Mouse (Mus musculus) midbrain, postnatal 0 days (tissue): ENCODE measurements around the gene Tex2. TPM values are rescaled to one million over a fixed set of nuclear protein-coding genes. Genes with fewer than 3 reads are reported as not detected.

Source experiments
- ATAC-seq: fragments of 200-750 bp; cut with Nextera tagmentation; 2 replicates; pipeline ENCODE4 v1.8.0; 2017; ENCODE audit warnings: moderate number of reproducible peaks, mild to moderate bottlenecking, moderate TSS enrichment, moderate library complexity; ENCODE audit not compliant: low FRiP score
- DNase-seq: peaks from one replicate; pipeline ENCODE4 v3.0.0-alpha.2; 2015; ENCODE audit warnings: low spot score
- H3K27ac ChIP-seq: fragments of 300-500 bp; sonication (generic); 2 replicates; pipeline ENCODE4 v1.5.1; 2014; ENCODE audit warnings: low read depth, mild to moderate bottlenecking, low read length, mixed read lengths
- H3K27me3 ChIP-seq: fragments of 300-500 bp; sonication (generic); 2 replicates; pipeline ENCODE4 v1.6.1; 2014; ENCODE audit warnings: low read length, control low read depth, mixed read lengths; ENCODE audit not compliant: insufficient read depth
- H3K36me3 ChIP-seq: fragments of 300-500 bp; sonication (generic); 2 replicates; pipeline ENCODE4 v1.6.1; 2014; ENCODE audit warnings: low read length, control low read depth, mixed read lengths; ENCODE audit not compliant: insufficient read depth
- H3K4me1 ChIP-seq: fragments of 300-500 bp; sonication (generic); 2 replicates; pipeline ENCODE4 v1.6.1; 2014; ENCODE audit warnings: mild to moderate bottlenecking, control low read depth, antibody characterized with exemption, low read length, mixed read lengths; ENCODE audit not compliant: insufficient read depth
- H3K4me2 ChIP-seq: fragments of 300-500 bp; sonication (generic); 2 replicates; pipeline ENCODE4 v1.6.1; 2014; ENCODE audit warnings: low read depth, mild to moderate bottlenecking, low read length, mixed read lengths; ENCODE audit not compliant: poor library complexity, severe bottlenecking
- H3K4me3 ChIP-seq: fragments of 300-500 bp; sonication (generic); 2 replicates; pipeline ENCODE4 v1.5.1; 2014; ENCODE audit warnings: low read depth, mild to moderate bottlenecking, low read length, moderate library complexity
- H3K9ac ChIP-seq: fragments of 300-500 bp; sonication (generic); replicated peaks from 2 replicates; pipeline ENCODE4 v1.6.1; 2014; ENCODE audit warnings: mild to moderate bottlenecking, low read length, moderate library complexity, mixed read lengths; ENCODE audit not compliant: poor library complexity, severe bottlenecking
- H3K9me3 ChIP-seq: fragments of 300-500 bp; sonication (generic); 2 replicates; pipeline ENCODE4 v1.6.1; 2016; ENCODE audit warnings: low read length, control low read depth
- CTCF ChIP-seq: IDR thresholded peaks from 2 replicates; pipeline ENCODE4 v1.5.1; 2016; ENCODE audit warnings: antibody characterized with exemption, mild to moderate bottlenecking
- WGBS: fragments of 180-500 bp; shearing (Covaris S2); extraction: QIAGEN DNeasy Blood & Tissue Kit; methylation state at CpG from one replicate; pipeline ENCODE4 v1.1.7; 2014; 5-methylcytosine and 5-hydroxymethylcytosine counted together
- polyA plus RNA-seq: library from polyadenylated mRNA; unstranded; fragments of >200 nt; fragmentation: Nextera tagmentation; extraction: Ambion mirVana; gene quantifications from 2 replicates; pipeline ENCODE4 v1.2.1, GENCODE M21; 2015
- total RNA-seq: library from RNA; depleted of rRNA; stranded (reverse); fragments of >200 nt; gene quantifications from 2 replicates; pipeline ENCODE4 v1.2.3, GENCODE M21; 2014

Tex2 gene
- total and polyA plus RNA-seq, 2 experiments from 2014 or later: 36.3 to 69.5 TPM

DNA sequence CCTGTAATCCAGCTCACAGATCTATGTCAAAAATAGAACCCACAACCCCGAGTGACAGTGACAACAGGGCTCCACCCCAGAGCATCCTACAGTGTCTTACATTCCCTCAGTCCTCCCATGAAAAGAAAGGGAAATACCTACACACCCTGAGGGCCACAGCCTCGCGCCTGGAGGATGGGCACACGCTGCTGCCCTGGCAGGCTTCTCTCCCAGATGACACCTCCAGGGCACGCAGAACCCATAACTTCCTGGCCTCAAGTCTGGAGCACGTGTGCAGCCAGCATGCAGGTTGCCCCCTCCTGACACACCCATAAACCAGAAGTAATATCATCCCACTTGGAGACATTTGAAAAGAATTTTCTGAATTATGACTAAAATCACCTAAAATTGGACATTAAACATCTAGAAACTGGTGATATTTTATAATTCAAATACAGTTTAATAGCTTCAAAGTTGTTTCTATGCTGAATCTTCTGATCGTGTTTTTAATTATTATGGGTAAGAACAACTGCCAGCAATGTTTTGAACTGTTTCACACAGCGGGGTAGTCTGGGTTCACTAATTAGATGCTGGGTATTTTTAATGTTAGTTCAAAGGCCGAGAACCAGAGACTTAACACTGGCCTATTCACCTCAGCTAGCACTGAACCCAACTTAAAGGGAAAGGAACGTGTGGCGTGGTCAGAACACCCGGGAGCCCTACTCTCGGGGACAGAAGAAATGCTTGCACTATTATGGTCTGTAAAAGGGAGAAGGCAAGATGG is 72.5 kb downstream of the Tex2 start:
- TF ChIP-seq CTCF: no peak
- no peak overlapping the region for H3K4me2 ChIP-seq
- peaks cover 4% of the 10 kb centered on the region; the same call in 1 of the 2 replicates for H3K4me1 ChIP-seq
- WGBS: 73% methylated on average over 13 of the region's 13 CpGs
- H3K9ac ChIP-seq: no peak overlapping the region
- H3K36me3 ChIP-seq: peaks cover 16% of the 10 kb centered on the region
- no peak overlapping the region for H3K4me3 ChIP-seq
- H3K27ac ChIP-seq: no peak overlapping the region
- DNase-seq (no peak), ATAC-seq (no peak)
- H3K9me3 ChIP-seq: no peaks in the 10 kb centered on the region
- no peaks in the 10 kb centered on the region for H3K27me3 ChIP-seq

DNA sequence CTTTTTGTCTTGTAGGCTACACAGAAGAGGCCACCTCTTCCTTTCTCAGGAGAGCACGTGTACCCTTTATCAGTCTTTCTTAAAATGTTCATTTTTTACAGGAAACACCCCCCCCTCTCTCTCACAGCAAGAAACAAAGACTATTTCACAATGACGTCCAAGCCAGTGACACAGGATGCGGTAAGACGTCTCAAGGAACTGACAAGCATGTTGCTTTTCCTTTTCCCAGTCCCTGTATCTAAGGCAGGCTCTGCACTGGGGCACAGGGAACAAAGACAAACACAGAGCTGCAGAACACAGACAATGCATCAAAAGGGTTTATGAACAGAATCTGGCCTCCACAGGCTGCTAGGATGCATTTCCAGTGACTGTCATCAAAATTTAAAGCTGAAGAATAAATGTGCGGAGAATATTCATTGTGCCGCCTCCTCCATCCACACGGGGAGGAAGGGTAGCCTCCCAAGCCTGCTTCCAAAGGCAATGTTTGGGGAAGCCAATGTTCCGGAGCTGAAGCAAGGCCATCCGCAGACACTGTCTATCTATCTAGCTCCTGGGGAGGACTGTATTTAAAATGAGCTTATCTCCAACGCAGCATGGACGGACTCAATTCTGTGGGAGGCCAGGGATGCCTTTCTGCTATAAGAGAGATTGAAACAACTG is 76.8 kb downstream of the Tex2 start:
- no peak for TF ChIP-seq CTCF
- Histone ChIP-seq H3K4me3 (no peak overlapping the region), H3K9me3 (no peaks in the 10 kb centered on the region), H3K9ac (peak overlapping the region; percentile 42), H3K27ac (peak overlapping the region; percentile 70), H3K27me3 (no peaks in the 10 kb centered on the region), H3K4me2 (no peak overlapping the region), H3K36me3 (peaks cover 11% of the 10 kb centered on the region; the same call in 1 of the 2 replicates), H3K4me1 (peaks cover 4% of the 10 kb centered on the region; the same call in 1 of the 2 replicates)
- ATAC-seq (peak; percentile 66; the same call in 1 of the 2 replicates), DNase-seq (no peak)
- WGBS: 16% methylated on average over 11 of the region's 11 CpGs

DNA sequence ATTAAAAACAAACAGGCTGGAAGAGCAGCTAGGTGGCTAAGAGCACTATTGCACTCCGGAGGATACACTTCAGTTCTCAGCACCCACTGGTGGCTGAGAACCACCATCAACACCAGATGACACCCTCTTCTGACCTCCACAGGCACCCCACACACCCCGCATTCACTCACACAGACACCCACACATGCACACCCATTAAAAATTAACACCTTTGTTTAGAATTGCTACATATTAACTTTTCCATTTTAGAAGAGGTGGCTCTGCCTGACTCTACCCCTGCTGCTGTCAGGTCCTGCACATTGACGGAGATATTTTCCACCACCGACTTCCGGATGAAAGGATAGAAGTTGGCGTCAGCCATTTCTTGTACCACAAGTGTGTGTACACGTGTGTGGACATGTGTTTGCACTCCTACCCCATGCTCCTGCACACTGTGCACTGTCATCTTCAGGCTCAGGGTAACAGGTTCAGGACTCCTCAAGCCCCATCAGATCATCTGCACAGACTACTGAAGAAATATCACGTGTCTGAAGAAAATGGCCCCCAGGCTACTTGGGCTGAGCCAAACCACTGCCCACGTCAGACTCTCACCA is 77.5 kb downstream of the Tex2 start:
- Histone ChIP-seq H3K4me3 (no peak overlapping the region), H3K4me1 (peaks cover 4% of the 10 kb centered on the region; the same call in 1 of the 2 replicates), H3K27me3 (no peaks in the 10 kb centered on the region), H3K27ac (peak overlapping the region; percentile 70), H3K4me2 (no peak overlapping the region), H3K9me3 (no peaks in the 10 kb centered on the region), H3K9ac (no peak overlapping the region), H3K36me3 (peaks cover 12% of the 10 kb centered on the region; the same call in 1 of the 2 replicates)
- DNase-seq (no peak), ATAC-seq (peak; percentile 47; the same call in 1 of the 2 replicates)
- 84% methylated on average over 9 of the region's 9 CpGs for WGBS
- no peak for TF ChIP-seq CTCF

DNA sequence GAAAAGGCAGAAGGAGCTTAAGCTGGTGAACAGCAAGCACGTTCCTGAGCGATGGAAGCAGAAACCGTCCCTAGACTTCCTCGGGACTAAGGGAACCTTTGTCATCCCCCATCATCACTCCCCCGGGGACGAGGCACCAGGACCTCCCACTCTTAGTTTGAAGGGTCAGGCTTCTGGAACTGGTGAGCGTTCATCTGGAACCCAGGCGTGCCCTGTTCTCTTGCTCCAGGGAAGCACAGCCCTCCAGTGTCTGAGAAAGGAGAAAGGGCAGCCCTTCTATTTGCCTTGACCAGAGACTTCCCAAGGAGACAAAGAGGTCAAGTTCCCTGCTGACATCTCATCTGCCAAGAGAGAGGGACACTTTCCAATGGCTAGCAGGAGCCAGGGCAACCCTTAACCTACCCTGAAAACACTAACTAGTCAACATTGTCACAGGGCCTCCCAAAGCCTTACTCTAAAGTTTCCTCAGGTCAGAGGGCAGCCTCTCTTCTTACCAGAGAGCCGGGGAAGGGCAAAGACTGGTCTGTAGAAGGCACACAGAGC is 80.9 kb downstream of the Tex2 start:
- WGBS: 63% methylated on average over 9 of the region's 9 CpGs
- TF ChIP-seq CTCF: no peak
- peaks cover 4% of the 10 kb centered on the region; the same call in 1 of the 2 replicates for H3K4me1 ChIP-seq
- no peak for DNase-seq
- no peak overlapping the region for H3K27ac ChIP-seq
- peaks cover 12% of the 10 kb centered on the region; the same call in 1 of the 2 replicates for H3K36me3 ChIP-seq
- ATAC-seq: no peak
- no peak overlapping the region for H3K9ac ChIP-seq
- no peaks in the 10 kb centered on the region for H3K27me3 ChIP-seq
- H3K4me2 ChIP-seq: no peak overlapping the region
- H3K4me3 ChIP-seq: no peak overlapping the region
- no peaks in the 10 kb centered on the region for H3K9me3 ChIP-seq

DNA sequence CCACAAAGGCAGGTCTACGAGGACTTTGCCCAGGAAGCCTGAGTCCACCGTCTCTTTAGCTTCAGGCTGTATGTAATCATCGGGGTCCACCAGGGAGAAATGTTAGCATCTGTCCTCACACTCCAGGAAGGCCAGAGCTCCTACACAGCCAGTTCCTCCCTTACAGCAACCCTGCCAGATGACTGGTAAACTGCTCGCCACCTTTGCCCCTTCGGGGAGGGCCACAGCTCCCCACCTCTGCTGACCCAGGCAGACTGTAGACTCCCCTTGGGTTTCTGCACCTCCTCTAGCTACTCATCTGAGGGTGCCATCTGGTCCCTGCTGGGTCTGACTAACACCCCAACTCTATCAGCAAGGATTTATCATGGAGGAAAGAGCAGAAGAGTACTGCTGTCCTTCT is 83.4 kb downstream of the Tex2 start:
- DNase-seq: no peak

More for the DNA sequence above, 83.4 kb downstream of the Tex2 start:
- no peak for ATAC-seq
- Histone ChIP-seq H3K36me3 (peaks cover 12% of the 10 kb centered on the region; the same call in 1 of the 2 replicates), H3K4me2 (no peak overlapping the region), H3K27me3 (no peaks in the 10 kb centered on the region), H3K4me3 (no peak overlapping the region), H3K27ac (no peak overlapping the region), H3K4me1 (no peaks in the 10 kb centered on the region), H3K9me3 (no peaks in the 10 kb centered on the region), H3K9ac (no peak overlapping the region)
- WGBS: 72% methylated on average over 5 of the region's 5 CpGs
- TF ChIP-seq CTCF: no peak
